ENCODE assay signal across 8 mouse cellular contexts in the genomic region with DNA sequence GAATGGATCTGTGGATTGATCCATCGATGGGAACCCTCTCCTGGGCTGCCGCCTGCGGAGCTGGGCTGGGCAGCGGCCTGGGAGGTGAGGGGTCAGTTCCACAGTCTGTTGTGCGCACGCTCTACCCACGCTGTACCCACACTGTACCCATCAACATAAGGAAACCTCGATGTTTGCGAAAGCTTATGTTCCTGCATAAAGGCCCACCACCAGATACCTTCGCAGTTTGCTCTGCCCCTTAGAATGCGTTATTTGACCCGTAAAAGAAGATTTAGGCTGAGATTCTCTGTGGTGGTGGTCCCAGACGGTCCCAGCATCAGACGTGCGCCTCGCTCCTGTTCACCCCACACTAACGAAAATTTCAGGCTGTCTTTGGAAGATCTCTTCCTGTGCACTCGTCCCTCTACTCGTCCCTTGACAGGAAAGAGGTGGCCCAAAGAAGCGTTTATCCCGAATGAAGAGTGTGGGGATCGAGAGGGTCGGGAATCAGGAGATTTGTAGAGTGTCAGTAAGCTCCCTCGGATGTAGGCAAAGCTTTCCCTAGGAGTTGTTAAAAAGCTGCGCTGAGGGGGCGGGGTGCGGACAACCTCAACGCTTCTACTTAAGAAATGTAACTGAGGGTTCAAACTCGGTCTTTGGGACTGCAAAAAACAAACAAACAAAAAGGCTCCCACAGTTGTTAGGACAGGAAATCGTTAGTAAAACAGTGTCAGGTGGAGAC.
DNase-seq lines count a peak whose midpoint lies in the region; ATAC-seq and TF ChIP-seq lines count a peak whose summit lies in the region.
"Had no signal": no experiment of that assay in that cellular context is flagged by ENCODE, and none has a peak within 500 bp of the region (broad histone marks: within the 10 kb centered on the region; RNA-seq: fewer than 3 reads in every experiment).

No protein-coding gene starts in this region.

- no peaks in the 10 kb centered on the region for H3K9me3 ChIP-seq in megakaryocyte, embryonic 14.5 days
- H3K9me3 ChIP-seq in hindbrain, postnatal 0 days (ENCODE audit: low read length), result no peaks in the 10 kb centered on the region
- H3K9me3 ChIP-seq in neural tube, embryonic 13.5 days, result no peaks in the 10 kb centered on the region
- H3K9me3 ChIP-seq: stomach, embryonic 15.5 days had no signal

- no peak for ATAC-seq in megakaryocyte, adult 5-6 weeks (ENCODE audit: poor library complexity, severe bottlenecking)
- no peak for ATAC-seq in hindbrain, postnatal 0 days
- ATAC-seq in neural tube, embryonic 13.5 days (ENCODE audit: low read depth), result no peak

- H3K36me3 ChIP-seq in megakaryocyte, embryonic 14.5 days (replicated peaks; ENCODE audit: low read length), result no peaks in the 10 kb centered on the region
- H3K36me3 ChIP-seq in hindbrain, postnatal 0 days (ENCODE audit: insufficient read depth, low read length), result no peaks in the 10 kb centered on the region
- no peaks in the 10 kb centered on the region for H3K36me3 ChIP-seq in neural tube, embryonic 13.5 days
- H3K36me3 ChIP-seq: stomach, embryonic 15.5 days had no signal

- peak overlapping the region; percentile 72 for H3K9ac ChIP-seq in hindbrain, postnatal 0 days (replicated peaks; ENCODE audit: low read length)
- peak overlapping the region; percentile 82 for H3K9ac ChIP-seq in neural tube, embryonic 13.5 days
- H3K9ac ChIP-seq: stomach, embryonic 15.5 days had no signal

- H3K4me3 ChIP-seq in megakaryocyte, embryonic 14.5 days (replicated peaks), result peak overlapping the region; percentile 71
- H3K4me3 ChIP-seq in hindbrain, postnatal 0 days (ENCODE audit: low read length), result peak overlapping the region; percentile 27
- H3K4me3 ChIP-seq in neural tube, embryonic 13.5 days, result peak overlapping the region; percentile 31
- H3K4me3 ChIP-seq: stomach, embryonic 15.5 days had no signal

- peak overlapping the region; percentile 98 for H3K27ac ChIP-seq in hindbrain, postnatal 0 days
- H3K27ac ChIP-seq in neural tube, embryonic 13.5 days (replicated peaks), result peak overlapping the region; percentile 99
- H3K27ac ChIP-seq: stomach, embryonic 15.5 days had no signal

- TF ChIP-seq CTCF in hindbrain, postnatal 0 days (IDR thresholded peaks at IDR 0.05; ENCODE audit: low read depth), result no peak

- peaks cover 46% of the 10 kb centered on the region for H3K4me1 ChIP-seq in megakaryocyte, embryonic 14.5 days
- H3K4me1 ChIP-seq in hindbrain, postnatal 0 days (ENCODE audit: insufficient read depth, low read length), result peaks cover 29% of the 10 kb centered on the region; the same call in 1 of the 2 replicates
- H3K4me1 ChIP-seq in neural tube, embryonic 13.5 days (replicated peaks), result peaks cover 61% of the 10 kb centered on the region

- DNase-seq in embryo, embryonic 10.5 days (ENCODE audit: low spot score), result peak; percentile 70
- DNase-seq in hindbrain, postnatal 0 days (ENCODE audit: low spot score), result peak; percentile 70
- no peak for DNase-seq in urinary bladder, postnatal 4 days (ENCODE audit: low spot score in 2 of 2)
- no peak for DNase-seq in adrenal gland, postnatal 10 days

- H3K4me2 ChIP-seq in hindbrain, postnatal 0 days (ENCODE audit: low read depth, low read length), result peak overlapping the region; percentile 95
- H3K4me2 ChIP-seq in neural tube, embryonic 13.5 days, result peak overlapping the region; percentile 71
- H3K4me2 ChIP-seq: stomach, embryonic 15.5 days had no signal

- WGBS in hindbrain, postnatal 0 days, result 3% methylated on average over 30 of the region's 30 CpGs
- WGBS in neural tube, embryonic 13.5 days, result under 1% methylated on average over 30 of the region's 30 CpGs

- peaks cover 60% of the 10 kb centered on the region for H3K27me3 ChIP-seq in megakaryocyte, embryonic 14.5 days (replicated peaks)
- H3K27me3 ChIP-seq in hindbrain, postnatal 0 days (ENCODE audit: insufficient read depth, low read length), result no peaks in the 10 kb centered on the region
- H3K27me3 ChIP-seq in neural tube, embryonic 13.5 days, result no peaks in the 10 kb centered on the region

Comparison
In these comparisons a context has a peak if more than half of its experiments do, and no peak if none do; other contexts are left out.
1. DNase-seq: peak in embryo, embryonic 10.5 days (single experiment) and hindbrain, postnatal 0 days (single experiment); none in urinary bladder, postnatal 4 days (0 of 2) and adrenal gland, postnatal 10 days (single experiment).
2. Peak in every context shown above with its lines, with median percentiles within 50 percentile points of each other: H3K4me3 ChIP-seq.